8 mouse cellular contexts compared by ENCODE assay signal in the genomic region with DNA sequence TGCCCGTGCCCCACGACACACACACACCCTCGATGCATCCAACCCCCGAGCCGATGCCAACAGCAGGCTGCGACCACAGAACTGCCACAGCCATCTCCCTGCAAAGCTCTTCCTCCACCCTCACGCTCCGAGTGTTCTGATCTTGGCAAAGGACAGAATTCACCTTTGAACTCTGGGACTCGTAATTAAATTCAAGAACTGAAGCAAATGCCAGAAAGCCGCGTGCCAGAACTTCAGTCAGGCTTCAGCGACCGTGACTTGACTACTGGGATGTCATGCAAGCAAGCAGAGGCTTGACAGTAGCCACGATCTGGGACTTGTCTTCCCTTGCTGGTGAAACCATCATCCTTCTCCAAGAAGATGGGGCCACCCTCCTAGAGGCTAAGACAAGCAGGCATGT.
"Had no signal": no experiment of that assay in that cellular context is flagged by ENCODE, and none has a peak within 500 bp of the region (broad histone marks: within the 10 kb centered on the region; RNA-seq: fewer than 3 reads in every experiment).

No protein-coding gene starts in this region.

- DNase-seq: layer of hippocampus, postnatal 36 days; lung, adult 18-20 months; lung, postnatal 10 days; lung, postnatal 36 days; retina, postnatal 1 day; right cerebral cortex, postnatal 25 days; spleen, adult 18-20 months; thymus, postnatal 25 days had no signal
